Mouse (Mus musculus) neural tube, embryonic 14.5 days (tissue): ENCODE measurements around the gene Tmem179. TPM values are rescaled to one million over a fixed set of nuclear protein-coding genes. Genes with fewer than 3 reads are reported as not detected.

Source experiments
- ATAC-seq: fragments of 200-750 bp; cut with Nextera tagmentation; 2 replicates; pipeline ENCODE4 v1.8.0; 2017; ENCODE audit warnings: low read depth, mild to moderate bottlenecking, moderate TSS enrichment, moderate library complexity
- H3K27ac ChIP-seq: fragments of 300-500 bp; sonication (generic); 2 replicates; pipeline ENCODE4 v1.5.1; 2014; ENCODE audit warnings: low read depth, mild to moderate bottlenecking, control low read depth, low read length, moderate library complexity, mixed read lengths
- H3K27me3 ChIP-seq: fragments of 300-500 bp; sonication (generic); 2 replicates; pipeline ENCODE4 v1.6.1; 2014; ENCODE audit warnings: low read length; ENCODE audit not compliant: control insufficient read depth, insufficient read depth
- H3K36me3 ChIP-seq: fragments of 300-500 bp; sonication (generic); 2 replicates; pipeline ENCODE4 v1.6.1; 2014; ENCODE audit warnings: low read length, mixed read lengths; ENCODE audit not compliant: control insufficient read depth, insufficient read depth
- H3K4me1 ChIP-seq: fragments of 300-500 bp; sonication (generic); 2 replicates; pipeline ENCODE4 v1.6.1; 2014; ENCODE audit warnings: low read length; ENCODE audit not compliant: control insufficient read depth, insufficient read depth
- H3K4me2 ChIP-seq: fragments of 300-500 bp; sonication (generic); 2 replicates; pipeline ENCODE4 v1.6.1; 2014; ENCODE audit warnings: mild to moderate bottlenecking, low read depth, low read length, control low read depth
- H3K4me3 ChIP-seq: fragments of 300-500 bp; sonication (generic); 2 replicates; pipeline ENCODE4 v1.5.1; 2014; ENCODE audit warnings: low read depth, low read length, control low read depth, mixed read lengths
- H3K9ac ChIP-seq: fragments of 300-500 bp; sonication (generic); replicated peaks from 2 replicates; pipeline ENCODE4 v1.6.1; 2014; ENCODE audit warnings: low read depth, mild to moderate bottlenecking, control low read depth, low read length, mixed read lengths
- H3K9me3 ChIP-seq: fragments of 300-500 bp; sonication (generic); 2 replicates; pipeline ENCODE4 v1.6.1; 2016; ENCODE audit warnings: low read length; ENCODE audit not compliant: control insufficient read depth
- WGBS: fragments of 180-500 bp; shearing (Covaris S2); extraction: QIAGEN DNeasy Blood & Tissue Kit; methylation state at CpG from one replicate; pipeline ENCODE4 v1.1.7; 2014; 5-methylcytosine and 5-hydroxymethylcytosine counted together
- polyA plus RNA-seq: library from polyadenylated mRNA; unstranded; fragments of >200 nt; fragmentation: Nextera tagmentation; extraction: Ambion mirVana; gene quantifications from 2 replicates; pipeline ENCODE4 v1.2.1, GENCODE M21; 2014

The Tmem179 gene
- polyA plus RNA-seq, 1 experiment from 2014 or later = 63.3 TPM

- Histone ChIP-seq H3K4me2 (no peak overlapping the region), H3K4me1 (no peaks in the 10 kb centered on the region), H3K4me3 (no peak overlapping the region), H3K9ac (no peak overlapping the region), H3K27ac (no peak overlapping the region), H3K9me3 (no peaks in the 10 kb centered on the region), H3K27me3 (no peaks in the 10 kb centered on the region), H3K36me3 (no peaks in the 10 kb centered on the region)
- WGBS = 24% methylated on average over 12 of the region's 12 CpGs
- ATAC-seq = no peak
Observed at GRCm38 (mm10) chr12:112554900-112555299, 38.4 kb upstream of the Tmem179 start.

- H3K27me3 ChIP-seq = no peaks in the 10 kb centered on the region
- H3K9ac ChIP-seq = no peak overlapping the region
- no peaks in the 10 kb centered on the region for H3K36me3 ChIP-seq
- H3K9me3 ChIP-seq = no peaks in the 10 kb centered on the region
- H3K4me3 ChIP-seq = no peak overlapping the region
- ATAC-seq = 0 out of 2 replicates have a peak, but pooled peaks have one; percentile 28
- 64% methylated on average over 5 of the region's 5 CpGs for WGBS
- no peaks in the 10 kb centered on the region for H3K4me1 ChIP-seq
- H3K27ac ChIP-seq = no peak overlapping the region
- H3K4me2 ChIP-seq = no peak overlapping the region
Observed at GRCm38 (mm10) chr12:112552520-112552919, 36.0 kb upstream of the Tmem179 start.

- no peaks in the 10 kb centered on the region for H3K4me1 ChIP-seq
- no peak overlapping the region for H3K27ac ChIP-seq
- no peak overlapping the region for H3K4me2 ChIP-seq
- H3K4me3 ChIP-seq = no peak overlapping the region
- no peaks in the 10 kb centered on the region for H3K9me3 ChIP-seq
- no peaks in the 10 kb centered on the region for H3K27me3 ChIP-seq
- ATAC-seq = peak; percentile 80
- no peak overlapping the region for H3K9ac ChIP-seq
- H3K36me3 ChIP-seq = no peaks in the 10 kb centered on the region
- WGBS = 6% methylated on average over 13 of the region's 13 CpGs
Observed at GRCm38 (mm10) chr12:112551861-112552375, 35.4 kb upstream of the Tmem179 start.

GRCm38 (mm10) chr12:112549287-112549686 lies 32.7 kb upstream of the Tmem179 start:
- no peaks in the 10 kb centered on the region for H3K27me3 ChIP-seq
- H3K4me3 ChIP-seq = no peak overlapping the region
- H3K4me1 ChIP-seq = no peaks in the 10 kb centered on the region
- no peaks in the 10 kb centered on the region for H3K36me3 ChIP-seq
- ATAC-seq = no peak
- H3K9ac ChIP-seq = no peak overlapping the region
- H3K9me3 ChIP-seq = no peaks in the 10 kb centered on the region
- H3K27ac ChIP-seq = no peak overlapping the region
- 95% methylated on average over 1 of the region's 1 CpGs for WGBS
- H3K4me2 ChIP-seq = no peak overlapping the region

GRCm38 (mm10) chr12:112546110-112546509 lies 29.6 kb upstream of the Tmem179 start:
- Histone ChIP-seq H3K36me3 (no peaks in the 10 kb centered on the region), H3K9ac (no peak overlapping the region), H3K4me3 (no peak overlapping the region), H3K4me1 (peaks cover 15% of the 10 kb centered on the region), H3K9me3 (no peaks in the 10 kb centered on the region), H3K27me3 (no peaks in the 10 kb centered on the region), H3K27ac (no peak overlapping the region), H3K4me2 (no peak overlapping the region)
- 89% methylated on average over 8 of the region's 8 CpGs for WGBS
- no peak for ATAC-seq

GRCm38 (mm10) chr12:112544946-112545701 lies 28.6 kb upstream of the Tmem179 start:
- no peak overlapping the region for H3K4me2 ChIP-seq
- H3K36me3 ChIP-seq = no peaks in the 10 kb centered on the region
- ATAC-seq = no peak
- whole genome bisulfite sequencing = 37% methylated on average over 12 of the region's 12 CpGs
- H3K9me3 ChIP-seq = no peaks in the 10 kb centered on the region
- H3K4me3 ChIP-seq = no peak overlapping the region
- H3K27ac ChIP-seq = no peak overlapping the region
- H3K9ac ChIP-seq = no peak overlapping the region
- no peaks in the 10 kb centered on the region for H3K27me3 ChIP-seq
- H3K4me1 ChIP-seq = peaks cover 15% of the 10 kb centered on the region

GRCm38 (mm10) chr12:112543941-112544340 lies 27.4 kb upstream of the Tmem179 start:
- no peak overlapping the region for H3K9ac ChIP-seq
- H3K36me3 ChIP-seq = no peaks in the 10 kb centered on the region
- peaks cover 15% of the 10 kb centered on the region for H3K4me1 ChIP-seq
- ATAC-seq = no peak
- H3K4me3 ChIP-seq = no peak overlapping the region
- H3K27me3 ChIP-seq = no peaks in the 10 kb centered on the region
- no peak overlapping the region for H3K27ac ChIP-seq
- no peak overlapping the region for H3K4me2 ChIP-seq
- no peaks in the 10 kb centered on the region for H3K9me3 ChIP-seq
- WGBS = 76% methylated on average over 9 of the region's 9 CpGs

- Histone ChIP-seq H3K36me3 (no peaks in the 10 kb centered on the region), H3K9ac (peak overlapping the region; percentile 21; the same call in 1 of the 2 replicates), H3K9me3 (no peaks in the 10 kb centered on the region), H3K27ac (no peak overlapping the region), H3K4me1 (peaks cover 15% of the 10 kb centered on the region), H3K27me3 (no peaks in the 10 kb centered on the region), H3K4me3 (no peak overlapping the region), H3K4me2 (no peak overlapping the region)
- WGBS = 3% methylated on average over 11 of the region's 11 CpGs
- peak; percentile 80; the same call in 1 of the 2 replicates for ATAC-seq
Observed at GRCm38 (mm10) chr12:112542920-112543300, 26.4 kb upstream of the Tmem179 start.

- no peak overlapping the region for H3K4me3 ChIP-seq
- no peaks in the 10 kb centered on the region for H3K36me3 ChIP-seq
- ATAC-seq = peak; percentile 44; the same call in 1 of the 2 replicates
- no peaks in the 10 kb centered on the region for H3K27me3 ChIP-seq
- no peak overlapping the region for H3K4me2 ChIP-seq
- peak overlapping the region; percentile 21; the same call in 1 of the 2 replicates for H3K9ac ChIP-seq
- no peaks in the 10 kb centered on the region for H3K9me3 ChIP-seq
- peaks cover 15% of the 10 kb centered on the region for H3K4me1 ChIP-seq
- no peak overlapping the region for H3K27ac ChIP-seq
- 48% methylated on average over 13 of the region's 13 CpGs for WGBS
Observed at GRCm38 (mm10) chr12:112542257-112542919, 25.8 kb upstream of the Tmem179 start.
